Mouse (Mus musculus) kidney, embryonic 15.5 days (tissue): Measurements from ENCODE around the gene Lpin3. TPM values are rescaled to one million over a fixed set of nuclear protein-coding genes. Genes with fewer than 3 reads are reported as not detected.

ENCODE experiments used
- ATAC-seq: fragments of 200-750 bp; cut with Nextera tagmentation; replicated peaks from 2 replicates; pipeline ENCODE4 v1.8.0; 2017; ENCODE audit warnings: moderate TSS enrichment; ENCODE audit not compliant: low FRiP score
- H3K27ac ChIP-seq: fragments of 300-500 bp; sonication (generic); 2 replicates; pipeline ENCODE4 v1.5.1; 2015; ENCODE audit warnings: mild to moderate bottlenecking, inconsistent platforms
- H3K27me3 ChIP-seq: fragments of 300-500 bp; sonication (generic); 2 replicates; pipeline ENCODE4 v1.6.1; 2015; ENCODE audit warnings: inconsistent platforms
- H3K36me3 ChIP-seq: fragments of 300-500 bp; sonication (generic); 2 replicates; pipeline ENCODE4 v1.6.1; 2015; ENCODE audit warnings: inconsistent platforms
- H3K4me1 ChIP-seq: fragments of 300-500 bp; sonication (generic); 2 replicates; pipeline ENCODE4 v1.6.1; 2015; ENCODE audit warnings: inconsistent platforms
- H3K4me2 ChIP-seq: fragments of 300-500 bp; sonication (generic); 2 replicates; pipeline ENCODE4 v1.6.1; 2015; ENCODE audit warnings: moderate library complexity, mild to moderate bottlenecking, inconsistent platforms
- H3K4me3 ChIP-seq: fragments of 300-500 bp; sonication (generic); replicated peaks from 2 replicates; pipeline ENCODE4 v1.5.1; 2015; ENCODE audit warnings: mild to moderate bottlenecking, inconsistent platforms
- H3K9ac ChIP-seq: fragments of 300-500 bp; sonication (generic); 2 replicates; pipeline ENCODE4 v1.6.1; 2015; ENCODE audit warnings: mild to moderate bottlenecking, inconsistent platforms
- H3K9me3 ChIP-seq: fragments of 300-500 bp; sonication (generic); replicated peaks from 2 replicates; pipeline ENCODE4 v1.6.1; 2016; ENCODE audit warnings: inconsistent platforms
- WGBS: fragments of 180-500 bp; shearing (Covaris S2); methylation state at CpG from one replicate; pipeline ENCODE4 v1.1.7; 2015; ENCODE audit warnings: mixed read lengths; 5-methylcytosine and 5-hydroxymethylcytosine counted together
- polyA plus RNA-seq: library from polyadenylated mRNA; unstranded; fragments of >200 nt; fragmentation: Nextera tagmentation; extraction: Ambion mirVana; gene quantifications from 2 replicates; pipeline ENCODE4 v1.2.1, GENCODE M21; 2015

Gene Lpin3
- polyA plus RNA-seq, 1 experiment from 2014 or later: 3.8 TPM

GRCm38 (mm10) chr2:160916714-160917113 is 36.2 kb downstream of the Lpin3 start:
- Histone ChIP-seq H3K9ac (no peak overlapping the region), H3K4me1 (peaks cover 19% of the 10 kb centered on the region), H3K4me2 (no peak overlapping the region), H3K4me3 (no peak overlapping the region), H3K27ac (no peak overlapping the region), H3K9me3 (no peaks in the 10 kb centered on the region), H3K27me3 (peaks cover 30% of the 10 kb centered on the region), H3K36me3 (no peaks in the 10 kb centered on the region)
- WGBS: 81% methylated on average over 8 of the region's 8 CpGs
- ATAC-seq: no peak

DNA sequence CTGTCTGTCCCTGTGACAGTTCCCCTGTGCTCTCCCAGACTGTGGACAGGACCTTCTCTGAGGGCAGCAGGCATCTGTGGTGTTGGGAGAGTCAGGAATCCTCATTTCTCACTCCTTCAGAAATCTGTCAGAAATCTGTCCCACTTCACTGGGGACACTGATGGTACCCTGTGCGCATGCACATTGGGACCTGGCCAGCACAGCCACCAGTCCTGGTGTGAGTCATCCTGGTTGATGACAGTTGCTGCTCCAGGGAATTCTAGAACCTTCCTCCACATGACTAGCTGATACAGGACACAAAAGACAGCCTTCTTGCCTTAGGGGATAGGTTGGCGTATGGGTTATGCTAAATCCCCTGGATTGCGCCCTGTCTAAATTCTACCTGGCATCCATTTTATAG is 36.8 kb downstream of the Lpin3 start:
- no peaks in the 10 kb centered on the region for H3K9me3 ChIP-seq
- peaks cover 13% of the 10 kb centered on the region for H3K4me1 ChIP-seq
- no peak overlapping the region for H3K4me2 ChIP-seq
- H3K36me3 ChIP-seq: no peaks in the 10 kb centered on the region
- no peak overlapping the region for H3K4me3 ChIP-seq
- 92% methylated on average over 3 of the region's 3 CpGs for WGBS
- H3K9ac ChIP-seq: no peak overlapping the region
- no peak overlapping the region for H3K27ac ChIP-seq
- no peak for ATAC-seq
- peaks cover 24% of the 10 kb centered on the region for H3K27me3 ChIP-seq

DNA sequence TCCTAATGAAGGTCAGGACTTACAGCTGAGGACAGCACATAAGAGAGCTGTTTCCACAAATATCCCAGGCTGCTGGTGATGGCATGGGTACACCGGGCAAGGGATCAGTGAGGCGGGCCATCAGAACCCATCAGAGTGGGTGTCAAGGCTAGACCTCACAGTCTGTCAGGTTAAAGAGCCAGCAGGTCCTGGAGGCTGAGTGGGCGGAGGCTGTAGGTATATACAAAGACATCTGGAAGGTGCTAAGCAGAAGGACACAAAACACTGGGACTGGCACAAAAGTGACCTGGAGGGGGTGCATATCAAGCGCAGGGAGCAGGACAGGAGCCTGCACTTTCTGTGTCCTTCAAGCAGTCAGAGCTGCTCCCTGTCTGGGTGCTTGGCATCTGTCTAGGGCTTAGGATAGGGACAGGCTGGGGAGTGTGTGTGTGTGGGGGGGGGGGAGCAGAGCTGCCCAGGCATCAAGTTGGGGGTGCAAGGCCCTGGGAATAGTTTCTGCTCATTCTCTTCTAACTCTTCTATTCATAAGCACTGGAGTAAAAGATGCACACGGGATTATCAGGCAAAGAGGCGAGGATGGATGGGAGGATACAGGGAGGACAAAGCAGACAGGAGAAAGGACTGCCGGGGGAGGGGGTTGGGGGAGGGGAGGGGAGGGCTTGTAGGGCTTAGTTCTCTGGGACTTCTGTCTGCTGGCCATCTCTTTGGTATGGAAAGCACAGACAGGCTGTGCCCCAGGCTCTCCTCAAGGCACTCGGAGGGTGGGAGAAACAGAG is 37.9 kb downstream of the Lpin3 start:
- peaks cover 11% of the 10 kb centered on the region; the same call in 1 of the 2 replicates for H3K4me1 ChIP-seq
- H3K27me3 ChIP-seq: peaks cover 14% of the 10 kb centered on the region
- 73% methylated on average over 8 of the region's 8 CpGs for WGBS
- no peaks in the 10 kb centered on the region for H3K36me3 ChIP-seq
- no peak overlapping the region for H3K9ac ChIP-seq
- H3K27ac ChIP-seq: no peak overlapping the region
- ATAC-seq: no peak
- no peak overlapping the region for H3K4me2 ChIP-seq
- H3K4me3 ChIP-seq: no peak overlapping the region
- H3K9me3 ChIP-seq: no peaks in the 10 kb centered on the region

GRCm38 (mm10) chr2:160918930-160919215 is 38.4 kb downstream of the Lpin3 start:
- H3K9ac ChIP-seq: no peak overlapping the region
- WGBS: 89% methylated on average over 2 of the region's 2 CpGs
- H3K4me2 ChIP-seq: no peak overlapping the region
- H3K9me3 ChIP-seq: no peaks in the 10 kb centered on the region
- H3K27ac ChIP-seq: no peak overlapping the region
- H3K4me1 ChIP-seq: peaks cover 11% of the 10 kb centered on the region; the same call in 1 of the 2 replicates
- H3K4me3 ChIP-seq: no peak overlapping the region
- peaks cover 11% of the 10 kb centered on the region; the same call in 1 of the 2 replicates for H3K27me3 ChIP-seq
- H3K36me3 ChIP-seq: no peaks in the 10 kb centered on the region
- ATAC-seq: no peak

DNA sequence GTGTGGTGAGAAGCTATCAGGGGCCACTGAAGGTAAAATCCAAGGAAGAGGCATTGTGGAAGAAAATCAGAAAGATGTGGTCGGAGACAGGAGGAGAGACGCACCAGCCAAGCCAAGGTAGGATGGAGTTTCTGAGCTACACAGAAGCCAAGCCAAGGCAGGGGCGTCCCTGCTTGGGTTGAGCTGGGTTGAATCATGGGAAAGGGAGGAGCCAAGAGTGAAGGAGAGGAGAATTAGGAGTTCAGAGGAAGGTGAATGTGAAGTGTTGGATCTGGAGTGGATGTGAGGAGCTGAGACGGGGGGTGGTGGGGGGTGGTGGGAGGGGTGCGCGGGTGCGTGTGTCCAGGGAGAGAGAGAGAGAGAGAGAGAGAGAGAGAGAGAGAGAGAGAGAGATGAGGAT is 40.8 kb downstream of the Lpin3 start:
- Histone ChIP-seq H3K4me1 (0 out of 2 replicates have a peak, but pooled peaks cover 4% of the 10 kb centered on the region), H3K36me3 (no peaks in the 10 kb centered on the region), H3K4me2 (no peak overlapping the region), H3K9me3 (no peaks in the 10 kb centered on the region), H3K4me3 (no peak overlapping the region), H3K27me3 (no peaks in the 10 kb centered on the region; the same call in 1 of the 2 replicates), H3K27ac (no peak overlapping the region), H3K9ac (no peak overlapping the region)
- ATAC-seq: no peak
- WGBS: 68% methylated on average over 6 of the region's 7 CpGs

DNA sequence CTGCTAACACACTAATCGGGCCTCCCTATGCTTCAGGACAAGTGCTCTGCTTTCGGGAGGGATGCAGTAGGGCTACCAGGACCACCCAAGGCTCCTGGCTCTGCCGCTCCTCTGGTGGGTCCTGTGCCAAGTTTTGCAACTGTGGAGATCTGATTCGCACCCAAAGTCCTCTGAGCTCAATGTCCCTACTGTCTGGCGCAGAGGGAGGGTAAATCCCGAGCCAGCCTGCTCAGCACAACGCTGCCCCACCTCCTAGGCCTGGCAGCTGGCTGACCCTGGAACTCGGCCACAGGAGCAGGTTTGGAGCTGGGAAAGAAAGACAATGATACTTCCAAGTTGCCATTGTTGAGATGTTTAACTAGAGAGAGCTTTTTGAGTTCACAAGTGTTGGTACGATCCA is 44.7 kb downstream of the Lpin3 start:
- Histone ChIP-seq H3K27ac (no peak overlapping the region), H3K9ac (no peak overlapping the region), H3K27me3 (no peaks in the 10 kb centered on the region), H3K4me2 (no peak overlapping the region), H3K4me1 (0 out of 2 replicates have a peak, but pooled peaks cover 4% of the 10 kb centered on the region), H3K36me3 (no peaks in the 10 kb centered on the region), H3K4me3 (no peak overlapping the region), H3K9me3 (no peaks in the 10 kb centered on the region)
- 85% methylated on average over 9 of the region's 9 CpGs for WGBS
- no peak for ATAC-seq

DNA sequence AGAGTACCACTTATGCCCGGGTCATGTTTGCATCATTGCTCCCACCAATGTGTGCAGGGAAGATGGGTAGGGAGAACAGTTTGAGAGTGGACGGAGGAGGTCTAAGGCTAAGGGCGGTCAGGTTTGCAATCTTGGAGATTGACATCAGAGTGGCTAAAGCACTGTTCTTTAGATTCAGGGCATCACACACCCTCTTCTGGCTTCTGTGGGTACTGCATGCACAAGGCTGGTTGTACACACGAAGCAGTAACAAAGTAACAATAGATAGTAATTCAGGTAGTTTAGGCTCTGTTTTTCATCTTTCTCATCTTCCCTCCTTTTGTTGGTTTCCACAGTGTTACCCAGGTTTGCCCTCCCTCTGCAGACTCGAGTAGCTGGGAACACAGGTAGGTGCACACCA is 50.9 kb downstream of the Lpin3 start:
- ATAC-seq: no peak

GRCm38 (mm10) chr2:160932325-160932724 is 51.9 kb downstream of the Lpin3 start:
- Histone ChIP-seq H3K9me3 (no peaks in the 10 kb centered on the region), H3K4me1 (no peaks in the 10 kb centered on the region), H3K27ac (no peak overlapping the region), H3K4me2 (no peak overlapping the region), H3K9ac (no peak overlapping the region), H3K27me3 (no peaks in the 10 kb centered on the region), H3K36me3 (no peaks in the 10 kb centered on the region), H3K4me3 (no peak overlapping the region)
- no peak for ATAC-seq
- 65% methylated on average over 8 of the region's 8 CpGs for WGBS

More for the DNA sequence above, 50.9 kb downstream of the Lpin3 start:
- no peaks in the 10 kb centered on the region for H3K27me3 ChIP-seq
- H3K4me1 ChIP-seq: no peaks in the 10 kb centered on the region
- H3K27ac ChIP-seq: no peak overlapping the region
- H3K4me3 ChIP-seq: no peak overlapping the region
- no peaks in the 10 kb centered on the region for H3K9me3 ChIP-seq
- WGBS: 92% methylated on average over 5 of the region's 5 CpGs
- no peak overlapping the region for H3K9ac ChIP-seq
- H3K4me2 ChIP-seq: no peak overlapping the region
- no peaks in the 10 kb centered on the region for H3K36me3 ChIP-seq

- Histone ChIP-seq H3K4me2 (no peak overlapping the region), H3K4me1 (no peaks in the 10 kb centered on the region), H3K4me3 (no peak overlapping the region), H3K27me3 (no peaks in the 10 kb centered on the region), H3K36me3 (no peaks in the 10 kb centered on the region), H3K9me3 (no peaks in the 10 kb centered on the region), H3K9ac (no peak overlapping the region), H3K27ac (no peak overlapping the region)
- ATAC-seq: no peak
- WGBS: 76% methylated on average over 3 of the region's 3 CpGs
Observed at GRCm38 (mm10) chr2:160932981-160933380, 52.5 kb downstream of the Lpin3 start.

GRCm38 (mm10) chr2:160933890-160934289 is 53.4 kb downstream of the Lpin3 start:
- no peaks in the 10 kb centered on the region for H3K9me3 ChIP-seq
- no peak overlapping the region for H3K9ac ChIP-seq
- no peaks in the 10 kb centered on the region for H3K36me3 ChIP-seq
- H3K4me2 ChIP-seq: no peak overlapping the region
- no peaks in the 10 kb centered on the region for H3K27me3 ChIP-seq
- H3K27ac ChIP-seq: no peak overlapping the region
- ATAC-seq: no peak
- 64% methylated on average over 5 of the region's 5 CpGs for WGBS
- H3K4me3 ChIP-seq: no peak overlapping the region
- H3K4me1 ChIP-seq: no peaks in the 10 kb centered on the region

GRCm38 (mm10) chr2:160934451-160934850 is 54.0 kb downstream of the Lpin3 start:
- 79% methylated on average over 4 of the region's 4 CpGs for whole genome bisulfite sequencing
- Histone ChIP-seq H3K4me2 (no peak overlapping the region), H3K27me3 (no peaks in the 10 kb centered on the region), H3K9me3 (no peaks in the 10 kb centered on the region), H3K4me1 (no peaks in the 10 kb centered on the region), H3K36me3 (no peaks in the 10 kb centered on the region), H3K4me3 (no peak overlapping the region), H3K9ac (no peak overlapping the region), H3K27ac (no peak overlapping the region)
- ATAC-seq: no peak

GRCm38 (mm10) chr2:160940930-160941709 is 60.6 kb downstream of the Lpin3 start:
- no peak overlapping the region for H3K4me2 ChIP-seq
- H3K27me3 ChIP-seq: no peaks in the 10 kb centered on the region
- H3K4me3 ChIP-seq: no peak overlapping the region
- H3K4me1 ChIP-seq: peaks cover 20% of the 10 kb centered on the region
- 59% methylated on average over 17 of the region's 17 CpGs for WGBS
- H3K9ac ChIP-seq: no peak overlapping the region
- no peak for ATAC-seq
- no peaks in the 10 kb centered on the region for H3K9me3 ChIP-seq
- H3K36me3 ChIP-seq: peaks cover 4% of the 10 kb centered on the region; the same call in 1 of the 2 replicates
- no peak overlapping the region for H3K27ac ChIP-seq
